Mouse (Mus musculus): ENCODE measurements around the gene Me3. TPM values are rescaled to one million over a fixed set of nuclear protein-coding genes. Genes with fewer than 3 reads are reported as not detected.
A peak's percentile ranks its signal among the peaks of the same experiment; 100 is the strongest.

Gene Me3
- polyA plus RNA-seq (2015; fragmentation: Nextera tagmentation; extraction: Ambion mirVana), result 2.1 and 2.5 TPM in 2 replicates

DNA sequence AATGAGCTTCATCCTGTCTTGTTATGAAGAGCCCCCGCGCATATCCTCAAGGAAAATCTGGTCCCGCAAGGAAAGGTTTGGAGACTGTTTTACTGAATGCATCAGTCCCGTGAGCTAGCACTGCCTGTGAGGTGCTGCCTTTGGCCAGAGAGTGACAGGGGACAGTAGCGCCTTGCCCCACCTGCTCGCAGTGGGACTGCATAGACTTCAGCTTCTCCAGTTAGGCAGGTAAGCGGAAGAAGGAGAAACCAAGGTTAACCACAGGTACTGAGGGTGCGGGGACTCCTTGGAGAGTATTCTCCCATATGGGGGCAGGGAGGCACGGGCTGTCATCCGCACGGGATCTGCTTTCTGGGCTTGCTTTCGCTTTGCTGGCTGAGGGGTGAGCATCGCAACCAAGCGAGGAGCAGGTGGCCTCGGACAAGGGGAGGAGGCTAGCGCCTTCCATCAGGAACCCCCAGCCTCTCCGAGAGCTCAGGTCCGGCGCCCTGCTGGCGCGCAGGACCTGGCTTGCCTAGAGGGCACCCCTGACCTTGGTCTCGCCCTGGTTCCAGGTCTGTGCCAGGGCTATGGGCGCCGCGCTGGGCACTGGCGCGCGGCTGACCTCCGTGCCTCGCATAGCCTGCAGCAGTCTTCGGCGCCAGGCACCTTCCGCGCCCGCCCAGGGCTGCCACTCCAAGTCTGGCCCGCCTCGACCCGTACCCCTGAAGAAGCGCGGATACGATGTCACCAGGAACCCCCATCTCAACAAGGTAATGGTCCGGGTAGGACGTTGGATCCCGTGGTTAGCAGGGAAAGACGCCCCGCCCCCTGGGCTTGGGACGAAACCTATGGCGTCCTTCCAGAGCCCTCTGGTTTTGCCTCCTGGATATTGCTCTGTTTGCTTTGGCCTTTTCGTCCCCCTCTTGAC lies at the start of gene Me3:
Gene Me3 (plus strand): TSS at position 51 of the 910 bp plus-strand sequence.
- peaks cover 14% of the 10 kb centered on the region for H3K27me3 ChIP-seq
- no peaks in the 10 kb centered on the region for H3K9me3 ChIP-seq
- H3K27ac ChIP-seq, result no peak within 1 kb of the TSS
- 4% methylated on average over 49 of the region's 49 CpGs for WGBS
- H3K36me3 ChIP-seq, result no peaks in the 10 kb centered on the region
- peak; percentile 90 for ATAC-seq
- peaks cover 9% of the 10 kb centered on the region for H3K4me1 ChIP-seq (replicated peaks)
- peak within 1 kb of the TSS; percentile 94 for H3K4me2 ChIP-seq (replicated peaks)
- H3K9ac ChIP-seq (replicated peaks), result peak within 1 kb of the TSS; percentile 81
- H3K4me3 ChIP-seq (replicated peaks), result peak within 1 kb of the TSS; percentile 61

DNA sequence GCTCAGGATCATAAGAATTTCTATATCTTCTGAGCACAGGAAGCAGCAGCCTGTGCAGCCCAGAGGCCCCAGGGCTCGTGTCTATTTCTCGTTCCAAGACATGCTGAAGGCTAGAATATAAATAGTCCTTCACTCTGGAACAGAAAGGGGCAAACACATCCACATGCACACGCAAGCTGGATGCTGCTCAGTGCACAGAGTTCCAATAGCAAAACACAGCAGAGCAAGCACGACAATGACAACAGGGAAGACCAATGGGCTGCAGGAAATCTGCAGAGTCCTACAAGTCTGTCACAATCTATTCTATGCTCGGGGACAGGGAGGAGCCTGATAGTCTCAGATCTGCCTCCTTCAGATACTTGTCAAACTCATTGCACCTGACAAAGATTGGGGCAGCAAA lies 42.2 kb upstream of the Me3 start:
- H3K4me2 ChIP-seq (replicated peaks), result no peak overlapping the region
- ATAC-seq, result no peak
- H3K4me1 ChIP-seq (replicated peaks), result no peaks in the 10 kb centered on the region
- H3K36me3 ChIP-seq, result no peaks in the 10 kb centered on the region
- H3K27me3 ChIP-seq, result no peaks in the 10 kb centered on the region
- no peak overlapping the region for H3K4me3 ChIP-seq (replicated peaks)
- 83% methylated on average over 5 of the region's 5 CpGs for WGBS
- no peaks in the 10 kb centered on the region for H3K9me3 ChIP-seq
- no peak overlapping the region for H3K9ac ChIP-seq (replicated peaks)
- no peak overlapping the region for H3K27ac ChIP-seq

GRCm38 (mm10) chr7:89590542-89591251 lies 41.5 kb upstream of the Me3 start:
- Histone ChIP-seq H3K4me1 (replicated peaks) (no peaks in the 10 kb centered on the region), H3K27me3 (no peaks in the 10 kb centered on the region), H3K36me3 (no peaks in the 10 kb centered on the region), H3K27ac (no peak overlapping the region), H3K4me2 (replicated peaks) (no peak overlapping the region), H3K9ac (replicated peaks) (no peak overlapping the region), H3K9me3 (no peaks in the 10 kb centered on the region), H3K4me3 (replicated peaks) (no peak overlapping the region)
- no peak for ATAC-seq
- WGBS, result 83% methylated on average over 3 of the region's 3 CpGs

DNA sequence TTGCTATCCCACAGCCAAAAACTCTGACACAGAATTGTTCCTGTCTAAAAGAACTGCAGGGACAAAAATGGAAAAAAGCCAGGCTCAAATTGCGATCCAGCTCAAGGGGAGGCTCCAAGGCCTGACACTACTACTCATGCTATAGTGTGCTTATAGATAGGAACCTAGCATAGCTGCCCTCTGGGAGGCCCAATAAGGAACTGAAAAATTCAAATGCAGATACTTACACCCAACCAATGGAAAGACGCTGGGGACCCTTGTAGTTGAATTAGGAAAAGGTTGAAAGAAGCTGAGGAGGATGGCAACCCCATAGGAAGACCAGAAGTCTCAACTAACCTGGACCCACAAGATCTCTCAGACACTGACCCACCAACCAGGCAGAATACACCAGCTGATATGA lies 36.4 kb upstream of the Me3 start:
- no peaks in the 10 kb centered on the region for H3K9me3 ChIP-seq
- no peaks in the 10 kb centered on the region for H3K4me1 ChIP-seq (replicated peaks)
- H3K4me2 ChIP-seq (replicated peaks), result no peak overlapping the region
- no peak overlapping the region for H3K9ac ChIP-seq (replicated peaks)
- ATAC-seq, result no peak
- no peaks in the 10 kb centered on the region for H3K27me3 ChIP-seq
- no peaks in the 10 kb centered on the region for H3K36me3 ChIP-seq
- H3K4me3 ChIP-seq (replicated peaks), result no peak overlapping the region
- 91% methylated on average over 2 of the region's 2 CpGs for WGBS
- H3K27ac ChIP-seq, result no peak overlapping the region

DNA sequence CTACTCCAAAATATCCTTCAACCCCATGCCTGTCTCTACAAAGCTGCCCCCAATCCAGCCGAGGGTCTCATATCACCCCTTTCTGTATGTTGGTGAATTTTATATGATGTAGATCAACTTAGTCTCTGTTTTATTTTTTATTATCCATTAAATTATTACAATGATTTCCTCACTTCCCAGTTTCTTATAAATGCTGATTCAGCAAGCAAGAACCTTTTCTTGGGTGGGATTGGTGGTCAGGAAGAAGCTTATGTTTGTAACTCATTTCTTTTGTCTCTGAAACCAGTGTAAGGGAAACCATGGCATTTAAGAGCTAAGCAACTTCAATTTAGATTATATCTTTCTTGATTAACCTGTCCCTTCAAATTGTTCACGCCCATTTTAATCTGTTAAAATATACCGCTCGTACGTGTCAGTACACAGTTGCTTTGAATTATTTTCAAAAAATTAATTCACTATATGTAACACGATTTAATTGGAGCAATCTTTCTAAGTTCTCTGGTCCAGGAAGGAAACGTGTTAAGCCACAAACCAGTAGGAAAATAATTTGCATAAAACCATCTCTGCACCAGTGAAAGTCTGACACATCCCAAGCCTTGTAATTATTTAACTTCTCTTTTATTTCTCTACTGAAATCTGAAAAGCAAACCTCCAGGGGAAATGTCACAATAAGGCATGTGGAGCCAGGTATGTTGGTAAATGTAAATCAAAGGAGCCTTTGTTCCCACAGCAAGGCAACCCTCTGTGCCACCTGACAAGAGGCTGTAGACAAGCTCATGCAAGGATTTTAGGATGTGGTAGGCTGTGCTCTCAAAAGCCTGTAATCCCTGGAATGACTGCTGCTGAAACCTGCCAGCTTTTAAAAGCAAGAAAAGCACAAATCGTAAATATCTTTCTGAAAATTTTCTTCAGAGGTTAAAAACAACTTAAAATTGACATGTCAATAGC lies 26.3 kb upstream of the Me3 start:
- H3K9me3 ChIP-seq, result no peaks in the 10 kb centered on the region
- no peak overlapping the region for H3K4me3 ChIP-seq (replicated peaks)
- no peaks in the 10 kb centered on the region for H3K27me3 ChIP-seq
- H3K27ac ChIP-seq, result no peak overlapping the region
- no peak overlapping the region for H3K4me2 ChIP-seq (replicated peaks)
- H3K9ac ChIP-seq (replicated peaks), result no peak overlapping the region
- WGBS, result 76% methylated on average over 8 of the region's 8 CpGs
- no peaks in the 10 kb centered on the region for H3K4me1 ChIP-seq (replicated peaks)
- no peak for ATAC-seq
- H3K36me3 ChIP-seq, result no peaks in the 10 kb centered on the region

GRCm38 (mm10) chr7:89607329-89607728 lies 24.9 kb upstream of the Me3 start:
- Histone ChIP-seq H3K4me3 (replicated peaks) (no peak overlapping the region), H3K27me3 (no peaks in the 10 kb centered on the region), H3K36me3 (no peaks in the 10 kb centered on the region), H3K4me1 (replicated peaks) (no peaks in the 10 kb centered on the region), H3K9me3 (no peaks in the 10 kb centered on the region), H3K9ac (replicated peaks) (no peak overlapping the region), H3K4me2 (replicated peaks) (no peak overlapping the region), H3K27ac (no peak overlapping the region)
- ATAC-seq, result no peak
- 98% methylated on average over 6 of the region's 6 CpGs for WGBS

DNA sequence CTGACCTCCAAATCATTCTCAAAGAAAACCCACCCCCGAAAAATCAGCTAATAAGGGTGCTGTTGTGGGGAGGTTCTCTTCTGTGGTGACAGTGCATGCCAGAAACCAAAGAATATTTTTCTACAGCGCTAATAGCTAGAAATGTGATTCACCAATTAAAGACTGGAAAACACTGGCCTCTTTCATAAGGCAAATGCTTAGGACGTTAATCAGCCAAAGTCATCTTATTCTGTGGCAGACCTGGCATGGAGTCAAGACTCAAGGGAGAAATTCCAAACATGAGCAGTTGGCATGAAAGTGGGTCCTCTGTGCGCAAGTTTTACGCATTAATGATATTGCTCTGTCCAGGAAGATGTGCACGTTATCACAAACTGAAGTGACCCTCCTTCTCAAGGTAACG lies 21.0 kb upstream of the Me3 start:
- H3K36me3 ChIP-seq, result no peaks in the 10 kb centered on the region
- WGBS, result 91% methylated on average over 7 of the region's 7 CpGs
- no peak for ATAC-seq
- H3K4me3 ChIP-seq (replicated peaks), result no peak overlapping the region
- H3K4me1 ChIP-seq (replicated peaks), result no peaks in the 10 kb centered on the region
- H3K4me2 ChIP-seq (replicated peaks), result no peak overlapping the region
- no peak overlapping the region for H3K27ac ChIP-seq
- H3K9ac ChIP-seq (replicated peaks), result no peak overlapping the region
- no peaks in the 10 kb centered on the region for H3K27me3 ChIP-seq
- no peaks in the 10 kb centered on the region for H3K9me3 ChIP-seq

DNA sequence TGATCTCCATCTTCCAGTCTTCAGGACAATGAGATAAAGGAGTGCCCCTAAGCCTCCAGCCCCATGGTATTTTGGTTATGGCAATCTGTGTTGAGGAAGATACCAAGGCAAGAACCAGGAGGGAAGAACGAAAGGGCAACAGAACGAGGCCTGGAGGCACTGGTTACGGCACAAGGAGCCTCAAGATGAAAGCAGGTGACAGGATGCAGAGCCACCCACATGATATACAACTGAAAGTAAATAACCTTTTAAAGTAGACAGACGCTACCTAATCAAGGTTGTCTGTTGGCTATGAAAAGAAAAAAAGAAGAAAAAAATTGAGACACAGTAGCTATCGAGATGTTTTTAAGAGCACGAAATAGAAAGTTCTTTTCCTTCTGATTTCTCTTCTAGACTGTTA lies 16.0 kb upstream of the Me3 start:
- WGBS, result 96% methylated on average over 6 of the region's 6 CpGs
- ATAC-seq, result no peak
- no peak overlapping the region for H3K27ac ChIP-seq
- H3K9ac ChIP-seq (replicated peaks), result no peak overlapping the region
- H3K36me3 ChIP-seq, result no peaks in the 10 kb centered on the region
- H3K9me3 ChIP-seq, result no peaks in the 10 kb centered on the region
- no peaks in the 10 kb centered on the region for H3K4me1 ChIP-seq (replicated peaks)
- H3K27me3 ChIP-seq, result no peaks in the 10 kb centered on the region
- no peak overlapping the region for H3K4me2 ChIP-seq (replicated peaks)
- no peak overlapping the region for H3K4me3 ChIP-seq (replicated peaks)

DNA sequence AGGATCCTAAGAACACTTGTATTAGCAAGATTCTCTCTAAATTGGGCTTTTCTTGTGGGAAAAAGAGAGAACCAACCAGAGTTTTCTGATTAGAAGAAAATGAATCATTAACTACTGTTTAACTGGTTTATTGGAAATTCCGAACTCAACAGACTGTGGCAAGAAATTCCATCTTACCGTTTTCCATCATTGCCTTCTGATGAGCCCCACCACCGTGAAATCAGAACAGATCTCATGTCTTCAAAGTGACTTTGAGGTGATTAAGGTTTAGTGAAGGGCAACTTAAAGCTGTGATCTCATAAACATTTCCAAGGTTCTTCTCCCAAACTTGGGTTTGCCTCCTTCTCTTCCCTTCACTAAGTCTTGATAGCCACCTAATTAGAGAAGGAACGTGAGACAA lies 8.9 kb upstream of the Me3 start:
- Histone ChIP-seq H3K9me3 (no peaks in the 10 kb centered on the region), H3K4me1 (replicated peaks) (peaks cover 13% of the 10 kb centered on the region; the same call in 1 of the 2 replicates), H3K9ac (replicated peaks) (no peak overlapping the region), H3K27ac (no peak overlapping the region), H3K4me3 (replicated peaks) (no peak overlapping the region), H3K36me3 (no peaks in the 10 kb centered on the region), H3K4me2 (replicated peaks) (no peak overlapping the region), H3K27me3 (no peaks in the 10 kb centered on the region)
- WGBS, result 91% methylated on average over 4 of the region's 4 CpGs
- no peak for ATAC-seq

GRCm38 (mm10) chr7:89627393-89627792 lies 4.8 kb upstream of the Me3 start:
- H3K4me3 ChIP-seq (replicated peaks), result no peak overlapping the region
- H3K27me3 ChIP-seq, result peaks cover 6% of the 10 kb centered on the region; the same call in 1 of the 2 replicates
- H3K4me1 ChIP-seq (replicated peaks), result peaks cover 16% of the 10 kb centered on the region
- H3K36me3 ChIP-seq, result no peaks in the 10 kb centered on the region
- no peak overlapping the region for H3K4me2 ChIP-seq (replicated peaks)
- H3K9ac ChIP-seq (replicated peaks), result no peak overlapping the region
- no peak overlapping the region for H3K27ac ChIP-seq
- no peak; the same call in 1 of the 2 replicates for ATAC-seq
- no peaks in the 10 kb centered on the region for H3K9me3 ChIP-seq

- Histone ChIP-seq H3K4me2 (replicated peaks) (no peak overlapping the region), H3K4me1 (replicated peaks) (peaks cover 16% of the 10 kb centered on the region), H3K9me3 (no peaks in the 10 kb centered on the region), H3K9ac (replicated peaks) (no peak overlapping the region), H3K4me3 (replicated peaks) (no peak overlapping the region), H3K27ac (no peak overlapping the region), H3K27me3 (peaks cover 6% of the 10 kb centered on the region; the same call in 1 of the 2 replicates), H3K36me3 (no peaks in the 10 kb centered on the region)
- ATAC-seq, result no peak
- 8% methylated on average over 2 of the region's 2 CpGs for WGBS
Observed at GRCm38 (mm10) chr7:89628006-89628405, 4.2 kb upstream of the Me3 start.

All from midbrain, embryonic 13.5 days (tissue).